Mouse (Mus musculus): Measurements from ENCODE around the gene Arhgef28. TPM values are rescaled to one million over a fixed set of nuclear protein-coding genes. Genes with fewer than 3 reads are reported as not detected.

Gene Arhgef28
- polyA plus RNA-seq, 1 experiment from 2014 or later = 0.74 TPM

DNA sequence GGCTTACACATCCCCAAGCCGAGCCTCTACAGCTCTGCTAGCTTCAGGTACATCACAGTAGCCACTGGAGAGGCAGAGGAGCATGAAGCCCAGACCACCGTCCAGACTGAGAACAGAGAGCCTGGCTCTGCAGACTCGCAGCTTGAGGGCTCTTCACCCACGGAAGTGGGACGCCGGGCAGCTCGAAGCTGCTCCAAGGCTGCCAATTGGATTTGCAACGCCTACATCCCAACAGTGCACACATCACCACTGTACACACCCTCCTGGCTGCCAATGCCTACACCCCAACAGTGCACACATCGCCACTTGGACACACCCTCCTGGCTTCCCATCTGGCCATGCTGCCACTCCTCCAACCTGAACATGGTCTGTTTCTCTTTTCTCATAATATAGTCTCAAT, 65.6 kb downstream of the Arhgef28 start:
- no peaks in the 10 kb centered on the region for H3K36me3 ChIP-seq (replicated peaks; ENCODE audit: insufficient read depth, low read length)

DNA sequence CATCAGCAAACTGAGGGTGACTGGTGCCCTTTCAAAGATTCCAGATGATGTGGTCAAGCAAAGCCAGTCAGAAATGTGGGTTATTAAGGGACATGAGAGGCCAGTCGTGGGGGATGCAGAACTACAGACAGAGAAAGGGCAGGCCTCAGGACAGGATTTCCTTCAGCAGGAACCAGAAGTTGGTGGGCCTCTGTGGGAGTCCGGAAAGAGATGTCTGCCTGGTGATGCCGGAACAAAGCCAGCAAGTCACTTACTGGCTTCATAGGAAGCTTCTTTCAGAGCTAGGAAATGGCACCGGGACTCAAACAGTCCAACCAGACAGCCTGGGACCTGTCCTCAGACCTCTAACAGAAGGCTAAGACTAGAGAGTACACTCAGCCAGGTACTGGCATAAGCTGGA, 67.5 kb downstream of the Arhgef28 start:
- WGBS (ENCODE audit: insufficient replicate concordance) = 33% methylated on average over 4 of the region's 4 CpGs
- Histone ChIP-seq H3K4me2 (ENCODE audit: low read depth, low read length) (no peak overlapping the region), H3K4me1 (ENCODE audit: insufficient read depth) (no peaks in the 10 kb centered on the region), H3K27me3 (ENCODE audit: insufficient read depth, low read length) (no peaks in the 10 kb centered on the region), H3K36me3 (replicated peaks; ENCODE audit: insufficient read depth, low read length) (no peaks in the 10 kb centered on the region), H3K9ac (replicated peaks) (no peak overlapping the region), H3K27ac (ENCODE audit: low read depth) (no peak overlapping the region), H3K4me3 (ENCODE audit: low read depth, low read length) (no peak overlapping the region), H3K9me3 (ENCODE audit: low read length) (no peaks in the 10 kb centered on the region)
- DNase-seq (no peak), ATAC-seq (no peak)
- TF ChIP-seq CTCF (IDR thresholded peaks at IDR 0.05; ENCODE audit: low read depth) = no peak
- TF ChIP-seq EP300 (IDR thresholded peaks at IDR 0.05; ENCODE audit: low read depth) = no peak

More for the DNA sequence above, 65.6 kb downstream of the Arhgef28 start:
- DNase-seq (no peak), ATAC-seq (no peak)
- Histone ChIP-seq H3K27me3 (ENCODE audit: insufficient read depth, low read length) (no peaks in the 10 kb centered on the region), H3K4me3 (ENCODE audit: low read depth, low read length) (no peak overlapping the region), H3K4me2 (ENCODE audit: low read depth, low read length) (no peak overlapping the region), H3K9me3 (ENCODE audit: low read length) (no peaks in the 10 kb centered on the region), H3K27ac (ENCODE audit: low read depth) (no peak overlapping the region), H3K4me1 (ENCODE audit: insufficient read depth) (no peaks in the 10 kb centered on the region), H3K9ac (replicated peaks) (no peak overlapping the region)
- 78% methylated on average over 9 of the region's 9 CpGs for WGBS (ENCODE audit: insufficient replicate concordance)
- TF ChIP-seq CTCF (IDR thresholded peaks at IDR 0.05; ENCODE audit: low read depth) (no peak), EP300 (IDR thresholded peaks at IDR 0.05; ENCODE audit: low read depth) (no peak)

DNA sequence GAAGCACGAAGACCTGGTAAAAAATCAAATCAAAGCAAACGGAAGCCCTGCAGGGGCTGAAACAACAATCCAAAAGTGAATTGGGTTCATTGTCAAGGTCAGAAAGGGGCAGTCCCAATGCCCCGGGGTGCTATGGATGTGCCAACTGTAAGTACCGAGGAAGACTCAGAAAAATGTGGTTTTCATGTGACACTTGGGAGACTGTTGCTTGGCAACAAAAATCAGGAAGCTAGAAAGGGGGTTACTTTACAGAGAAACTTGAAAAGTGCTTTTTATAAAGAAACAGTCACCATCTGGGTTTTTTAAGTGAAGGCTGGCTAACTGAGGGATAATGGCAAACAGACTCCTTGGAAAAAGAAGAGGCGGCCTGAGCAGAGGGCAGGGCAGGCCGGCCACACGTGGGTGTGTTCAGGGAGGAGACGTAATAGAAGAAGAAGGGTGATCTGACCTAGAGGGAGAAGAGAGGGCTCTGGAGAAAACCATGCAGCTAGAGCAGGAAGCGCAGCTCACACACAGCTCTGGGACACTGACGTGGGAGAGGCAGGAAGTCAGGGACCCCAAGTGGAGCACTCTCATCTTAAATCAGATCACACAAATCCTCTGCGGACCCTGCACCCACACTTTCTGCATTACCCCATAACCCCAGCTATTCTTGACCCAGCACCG, 70.2 kb downstream of the Arhgef28 start:
- no peak overlapping the region for H3K27ac ChIP-seq (ENCODE audit: low read depth)
- no peaks in the 10 kb centered on the region for H3K9me3 ChIP-seq (ENCODE audit: low read length)
- no peaks in the 10 kb centered on the region for H3K36me3 ChIP-seq (replicated peaks; ENCODE audit: insufficient read depth, low read length)
- H3K4me3 ChIP-seq (ENCODE audit: low read depth, low read length) = no peak overlapping the region
- WGBS (ENCODE audit: insufficient replicate concordance) = 30% methylated on average over 12 of the region's 12 CpGs
- no peaks in the 10 kb centered on the region for H3K4me1 ChIP-seq (ENCODE audit: insufficient read depth)
- TF ChIP-seq CTCF (IDR thresholded peaks at IDR 0.05; ENCODE audit: low read depth) (no peak), EP300 (IDR thresholded peaks at IDR 0.05; ENCODE audit: low read depth) (no peak)
- no peak for ATAC-seq
- H3K4me2 ChIP-seq (ENCODE audit: low read depth, low read length) = no peak overlapping the region
- DNase-seq = no peak
- no peak overlapping the region for H3K9ac ChIP-seq (replicated peaks)
- H3K27me3 ChIP-seq (ENCODE audit: insufficient read depth, low read length) = no peaks in the 10 kb centered on the region

DNA sequence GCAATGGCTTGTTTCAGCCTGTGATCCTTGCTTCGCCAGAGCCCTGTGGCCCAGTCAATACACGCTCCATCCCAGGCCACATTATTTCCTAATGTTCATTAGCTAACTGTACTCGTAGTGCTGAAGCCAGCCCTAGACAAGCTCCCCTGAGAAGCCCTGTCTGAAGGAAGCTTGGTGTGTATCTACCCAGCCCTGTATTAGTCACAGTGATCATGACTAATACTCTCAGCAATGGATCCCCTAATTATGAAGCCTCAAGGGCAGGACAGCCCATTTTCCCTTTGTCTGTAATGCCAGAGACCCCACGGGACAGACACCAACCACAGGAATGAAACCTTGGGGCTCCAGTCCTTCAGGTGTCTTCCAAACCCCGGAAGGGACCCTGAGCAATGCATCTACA, 73.3 kb downstream of the Arhgef28 start:
- Histone ChIP-seq H3K4me3 (ENCODE audit: low read depth, low read length) (no peak overlapping the region), H3K36me3 (replicated peaks; ENCODE audit: insufficient read depth, low read length) (no peaks in the 10 kb centered on the region), H3K27me3 (ENCODE audit: insufficient read depth, low read length) (no peaks in the 10 kb centered on the region), H3K9me3 (ENCODE audit: low read length) (no peaks in the 10 kb centered on the region), H3K4me1 (ENCODE audit: insufficient read depth) (no peaks in the 10 kb centered on the region), H3K4me2 (ENCODE audit: low read depth, low read length) (no peak overlapping the region), H3K9ac (replicated peaks) (no peak overlapping the region), H3K27ac (ENCODE audit: low read depth) (no peak overlapping the region)
- DNase-seq (no peak), ATAC-seq (no peak)
- 69% methylated on average over 5 of the region's 5 CpGs for WGBS (ENCODE audit: insufficient replicate concordance)
- TF ChIP-seq EP300 (IDR thresholded peaks at IDR 0.05; ENCODE audit: low read depth) (no peak), CTCF (IDR thresholded peaks at IDR 0.05; ENCODE audit: low read depth) (no peak)

- WGBS (ENCODE audit: insufficient replicate concordance) = 76% methylated on average over 6 of the region's 6 CpGs
- ATAC-seq (no peak), DNase-seq (no peak)
- TF ChIP-seq EP300 (IDR thresholded peaks at IDR 0.05; ENCODE audit: low read depth) (no peak), CTCF (IDR thresholded peaks at IDR 0.05; ENCODE audit: low read depth) (no peak)
- Histone ChIP-seq H3K4me2 (ENCODE audit: low read depth, low read length) (no peak overlapping the region), H3K4me1 (ENCODE audit: insufficient read depth) (no peaks in the 10 kb centered on the region), H3K4me3 (ENCODE audit: low read depth, low read length) (no peak overlapping the region), H3K9ac (replicated peaks) (no peak overlapping the region), H3K27me3 (ENCODE audit: insufficient read depth, low read length) (no peaks in the 10 kb centered on the region), H3K9me3 (ENCODE audit: low read length) (no peaks in the 10 kb centered on the region), H3K36me3 (replicated peaks; ENCODE audit: insufficient read depth, low read length) (no peaks in the 10 kb centered on the region), H3K27ac (ENCODE audit: low read depth) (no peak overlapping the region)
These were observed 74.0 kb downstream of the Arhgef28 start for GRCm38 (mm10) chr13:98132264-98132663.

DNA sequence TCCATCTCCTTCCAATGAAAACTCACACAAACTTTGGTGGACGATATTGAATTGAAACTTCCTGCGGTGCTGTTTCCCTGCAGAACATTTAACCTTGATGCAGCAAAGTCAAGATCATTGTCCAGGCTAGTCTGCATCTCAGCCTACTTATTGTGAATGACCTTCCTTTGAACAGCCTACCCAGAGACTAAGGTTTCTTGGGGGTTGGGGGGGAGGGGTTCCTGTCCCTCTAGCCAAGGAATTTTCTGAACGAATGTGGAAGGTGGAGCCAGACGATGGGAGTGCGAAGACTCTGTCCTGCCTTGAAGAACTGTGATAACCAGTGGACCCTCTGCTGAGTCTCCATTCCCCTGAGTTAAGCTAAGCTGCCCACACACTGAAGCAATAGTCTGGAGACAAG, 80.6 kb downstream of the Arhgef28 start:
- Histone ChIP-seq H3K9me3 (ENCODE audit: low read length) (no peaks in the 10 kb centered on the region), H3K27me3 (ENCODE audit: insufficient read depth, low read length) (no peaks in the 10 kb centered on the region), H3K4me1 (ENCODE audit: insufficient read depth) (0 out of 2 replicates have a peak, but pooled peaks cover 4% of the 10 kb centered on the region), H3K4me3 (ENCODE audit: low read depth, low read length) (no peak overlapping the region), H3K9ac (replicated peaks) (no peak overlapping the region), H3K27ac (ENCODE audit: low read depth) (no peak overlapping the region), H3K4me2 (ENCODE audit: low read depth, low read length) (no peak overlapping the region), H3K36me3 (replicated peaks; ENCODE audit: insufficient read depth, low read length) (no peaks in the 10 kb centered on the region)
- ATAC-seq (no peak), DNase-seq (no peak)
- 52% methylated on average over 5 of the region's 5 CpGs for WGBS (ENCODE audit: insufficient replicate concordance)
- TF ChIP-seq CTCF (IDR thresholded peaks at IDR 0.05; ENCODE audit: low read depth) (no peak), EP300 (IDR thresholded peaks at IDR 0.05; ENCODE audit: low read depth) (no peak)
